Mouse (Mus musculus) MEL (cell line): ENCODE data around the gene Bsnd. TPM values are rescaled to one million over a fixed set of nuclear protein-coding genes. Genes with fewer than 3 reads are reported as not detected.

Experiments
- DNase-seq: peaks from one replicate; pipeline ENCODE4 v3.0.0; 2011; ENCODE audit warnings: low read depth, low spot score
- H3K27ac ChIP-seq: 2 replicates; pipeline ENCODE4 v1.5.1; 2012; ENCODE audit warnings: low read depth, mild to moderate bottlenecking, control low read depth, low read length, moderate library complexity; ENCODE audit not compliant: control insufficient read depth
- H3K27me3 ChIP-seq, 2 experiments: fragments of 150-350 bp in 1 of 2; sonication (generic) in 1 of 2; 2 replicates each; pipeline ENCODE4 v1.6.1; 2012; ENCODE audit warnings: low read length in 2 of 2, mild to moderate bottlenecking in 2 of 2, improper control_type of control experiment in 1 of 2, moderate library complexity in 1 of 2; ENCODE audit not compliant: insufficient read depth in 2 of 2, control insufficient read depth in 1 of 2
- H3K36me3 ChIP-seq, 2 experiments: 2 replicates each; pipeline ENCODE4 v1.6.1; 2012 to 2014; ENCODE audit warnings: low read length in 2 of 2, improper control_type of control experiment in 1 of 2, inconsistent platforms in 1 of 2, mild to moderate bottlenecking in 1 of 2; ENCODE audit not compliant: insufficient read depth in 2 of 2, control insufficient read depth in 1 of 2
- H3K4me1 ChIP-seq, 2 experiments: fragments of 150-350 bp in 1 of 2; sonication (generic) in 1 of 2; 2 replicates each; pipeline ENCODE4 v1.6.1; 2012; ENCODE audit warnings: low read length in 2 of 2, improper control_type of control experiment in 1 of 2, mild to moderate bottlenecking in 1 of 2; ENCODE audit not compliant: insufficient read depth in 2 of 2, control insufficient read depth in 1 of 2
- H3K4me3 ChIP-seq, 2 experiments: fragments of 150-350 bp in 1 of 2; sonication (generic) in 1 of 2; 2 replicates each; pipeline ENCODE4 v1.5.1; 2012; ENCODE audit warnings: low read depth in 2 of 2, low read length in 2 of 2, mild to moderate bottlenecking in 2 of 2, moderate library complexity in 2 of 2, control low read depth in 1 of 2, improper control_type of control experiment in 1 of 2; ENCODE audit not compliant: control insufficient read depth in 1 of 2, insufficient read depth in 1 of 2
- H3K79me2 ChIP-seq: 2 replicates; pipeline ENCODE4 v1.6.1; 2012; ENCODE audit warnings: mild to moderate bottlenecking, low read length, moderate library complexity; ENCODE audit not compliant: control insufficient read depth, poor library complexity, insufficient read depth
- H3K9ac ChIP-seq: 2 replicates; pipeline ENCODE4 v1.6.1; 2012; ENCODE audit warnings: low read depth, mild to moderate bottlenecking, control low read depth, low read length, moderate library complexity; ENCODE audit not compliant: control insufficient read depth, poor library complexity, severe bottlenecking
- H3K9me3 ChIP-seq: fragments of 150-350 bp; sonication (generic); replicated peaks from 2 replicates; pipeline ENCODE4 v1.6.1; 2012; ENCODE audit warnings: mild to moderate bottlenecking, low read length, improper control_type of control experiment, moderate library complexity; ENCODE audit not compliant: insufficient read depth
- CHD1 ChIP-seq: IDR thresholded peaks from 2 replicates; pipeline ENCODE4 v1.6.1; 2012; ENCODE audit warnings: low read depth, mild to moderate bottlenecking, inconsistent platforms, low read length, improper control_type of control experiment
- CHD2 ChIP-seq: IDR thresholded peaks from 2 replicates; pipeline ENCODE4 v1.6.1; 2011; ENCODE audit warnings: low read length, improper control_type of control experiment
- CTCF ChIP-seq, 3 experiments: IDR thresholded peaks in 2 of 3; conservative IDR thresholded peaks in 1 of 3; 2 replicates each; pipeline ENCODE4 v1.5.1; 2011 to 2012; ENCODE audit warnings: low read length in 3 of 3, low read depth in 2 of 3, mild to moderate bottlenecking in 2 of 3, improper control_type of control experiment in 1 of 3, inconsistent platforms in 1 of 3, mixed read lengths in 1 of 3, moderate library complexity in 1 of 3; ENCODE audit not compliant: control insufficient read depth in 1 of 3, insufficient read depth in 1 of 3, poor library complexity in 1 of 3, severe bottlenecking in 1 of 3
- EP300 ChIP-seq, 2 experiments: IDR thresholded peaks; 2 replicates each; pipeline ENCODE4 v1.6.1; 2011; ENCODE audit warnings: improper control_type of control experiment in 2 of 2, low read length in 2 of 2, low read depth in 1 of 2, mild to moderate bottlenecking in 1 of 2
- GABPA ChIP-seq: IDR thresholded peaks from 2 replicates; pipeline ENCODE4 v1.6.1; 2012; ENCODE audit warnings: low read depth, mild to moderate bottlenecking, inconsistent platforms, low read length, improper control_type of control experiment, moderate library complexity
- GATA1 ChIP-seq: IDR thresholded peaks from 2 replicates; pipeline ENCODE4 v1.6.1; 2011; ENCODE audit warnings: low read depth, low read length, improper control_type of control experiment
- HCFC1 ChIP-seq: IDR thresholded peaks from 2 replicates; pipeline ENCODE4 v1.6.1; 2012; ENCODE audit warnings: low read depth, mild to moderate bottlenecking, inconsistent platforms, low read length, improper control_type of control experiment, moderate library complexity
- JUND ChIP-seq: IDR thresholded peaks from 2 replicates; pipeline ENCODE4 v1.6.1; 2011; ENCODE audit warnings: low read depth, mild to moderate bottlenecking, improper control_type of control experiment, low read length
- KAT2A ChIP-seq: conservative IDR thresholded peaks from 2 replicates; pipeline ENCODE4 v1.6.1; 2012; ENCODE audit warnings: low read depth, low read length, improper control_type of control experiment, inconsistent platforms
- MAFK ChIP-seq: IDR thresholded peaks from 2 replicates; pipeline ENCODE4 v1.6.1; 2011; ENCODE audit warnings: low read depth, mild to moderate bottlenecking, low read length, improper control_type of control experiment, borderline replicate concordance
- MAX ChIP-seq: IDR thresholded peaks from 2 replicates; pipeline ENCODE4 v1.6.1; 2011; ENCODE audit warnings: low read length, improper control_type of control experiment
- NELFE ChIP-seq: IDR thresholded peaks from 2 replicates; pipeline ENCODE4 v1.6.1; 2011; ENCODE audit warnings: low read depth, low read length, improper control_type of control experiment
- RAD21 ChIP-seq: IDR thresholded peaks from 2 replicates; pipeline ENCODE4 v1.6.1; 2011; ENCODE audit warnings: mild to moderate bottlenecking, low read depth, low read length, improper control_type of control experiment
- SIN3A ChIP-seq: IDR thresholded peaks from 2 replicates; pipeline ENCODE4 v1.6.1; 2012; ENCODE audit warnings: low read length, improper control_type of control experiment, inconsistent platforms
- SMC3 ChIP-seq: IDR thresholded peaks from 2 replicates; pipeline ENCODE4 v1.6.1; 2011; ENCODE audit warnings: low read depth, low read length, improper control_type of control experiment
- TAL1 ChIP-seq: IDR thresholded peaks from 2 replicates; pipeline ENCODE4 v1.6.1; 2012; ENCODE audit warnings: mild to moderate bottlenecking, inconsistent platforms, low read length, moderate library complexity, mixed read lengths
- polyA plus RNA-seq, 2 experiments: library from polyadenylated mRNA; stranded (reverse) in 1 of 2; unstranded in 1 of 2; fragments of >175 nt in 1 of 2; fragments of >200 nt in 1 of 2; gene quantifications; 2 replicates each; pipeline versions ENCODE4 v1.2.1 to v1.2.4; 2012; ENCODE audit warnings: low replicate concordance in 2 of 2, low read depth in 1 of 2; ENCODE audit not compliant: insufficient read length in 2 of 2, insufficient read depth in 1 of 2, missing spikeins in 1 of 2
- total RNA-seq: library from RNA; depleted of rRNA; stranded (reverse); fragments of 300-350 nt; gene quantifications from 2 replicates; pipeline ENCODE4 v1.2.3, GENCODE M21; 2012

Gene Bsnd
- total and polyA plus RNA-seq, 3 experiments = 0.04 TPM; not detected in 2

GRCm38 (mm10) chr4:106539756-106540155 is 47.7 kb upstream of the Bsnd start:
- Histone ChIP-seq H3K4me1 (no peaks in the 10 kb centered on the region), H3K9me3 (no peaks in the 10 kb centered on the region), H3K27me3 (peaks cover 0 to 9% of the 10 kb centered on the region in 2 experiments; a peak in 3 of 4 replicates), H3K9ac (no peak overlapping the region), H3K27ac (no peak overlapping the region), H3K36me3 (no peaks in the 10 kb centered on the region), H3K79me2 (no peaks in the 10 kb centered on the region), H3K4me3 (no peak overlapping the region)
- DNase-seq = no peak
- TF ChIP-seq CHD2 = no peak

- Histone ChIP-seq H3K4me1 (peaks cover 0 to 10% of the 10 kb centered on the region in 2 experiments; a peak in 2 of 4 replicates), H3K27ac (no peak overlapping the region), H3K9ac (no peak overlapping the region), H3K9me3 (no peaks in the 10 kb centered on the region), H3K4me3 (no peak overlapping the region), H3K36me3 (no peaks in the 10 kb centered on the region; a peak in 1 of 4 replicates), H3K27me3 (0 out of 4 replicates have a peak, but pooled peaks cover 0 to 5% of the 10 kb centered on the region in 2 experiments), H3K79me2 (no peaks in the 10 kb centered on the region)
- DNase-seq = no peak
- TF ChIP-seq MAX (no peak), GATA1 (0 out of 2 replicates have a peak, but pooled peaks have one; percentile 7)
Measured at GRCm38 (mm10) chr4:106534256-106534655, 42.2 kb upstream of the Bsnd start.

- DNase-seq = peak; percentile 43
- Histone ChIP-seq H3K27me3 (0 out of 4 replicates have a peak, but pooled peaks cover 0 to 5% of the 10 kb centered on the region in 2 experiments), H3K9ac (no peak overlapping the region), H3K9me3 (no peaks in the 10 kb centered on the region), H3K36me3 (no peaks in the 10 kb centered on the region; a peak in 1 of 4 replicates), H3K4me3 (no peak overlapping the region), H3K79me2 (no peaks in the 10 kb centered on the region), H3K27ac (no peak overlapping the region), H3K4me1 (peaks cover 0 to 12% of the 10 kb centered on the region in 2 experiments; a peak in 2 of 4 replicates)
- 0 out of 2 replicates have a peak, but pooled peaks have one; percentile 11 for TF ChIP-seq GATA1
- TF ChIP-seq SMC3 = peak; percentile 30; the same call in 1 of the 2 replicates
- TF ChIP-seq MAFK = no peak
- TF ChIP-seq CTCF (IDR thresholded peaks at IDR 0.05 in 2 of 3, conservative IDR thresholded peaks at IDR 0.05 in 1 of 3; ENCODE audit: control insufficient read depth in 1 of 3, insufficient read depth in 1 of 3, low read depth in 2 of 3, low read length in 3 of 3, poor library complexity in 1 of 3, severe bottlenecking in 1 of 3) = peak in 2 of 3 experiments; percentile 42 to 43; a peak in 5 of 6 replicates
- no peak for TF ChIP-seq NELFE
Measured at GRCm38 (mm10) chr4:106533421-106534080, 41.5 kb upstream of the Bsnd start.

- Histone ChIP-seq H3K36me3 (no peaks in the 10 kb centered on the region; a peak in 1 of 4 replicates), H3K79me2 (no peaks in the 10 kb centered on the region), H3K9me3 (no peaks in the 10 kb centered on the region), H3K27me3 (0 out of 4 replicates have a peak, but pooled peaks cover 0 to 2% of the 10 kb centered on the region in 2 experiments), H3K27ac (no peak overlapping the region), H3K9ac (no peak overlapping the region), H3K4me1 (peaks cover 0 to 12% of the 10 kb centered on the region in 2 experiments; a peak in 2 of 4 replicates), H3K4me3 (no peak overlapping the region)
- TF ChIP-seq GATA1 (no peak), JUND (no peak), NELFE (no peak), KAT2A (no peak), CHD1 (no peak), SIN3A (no peak), SMC3 (no peak), TAL1 (no peak), GABPA (no peak), CTCF (IDR thresholded peaks at IDR 0.05 in 2 of 3, conservative IDR thresholded peaks at IDR 0.05 in 1 of 3; ENCODE audit: control insufficient read depth in 1 of 3, insufficient read depth in 1 of 3, low read depth in 2 of 3, low read length in 3 of 3, poor library complexity in 1 of 3, severe bottlenecking in 1 of 3) (no peak; a peak in 1 of 6 replicates), RAD21 (no peak), EP300 (IDR thresholded peaks at IDR 0.05; ENCODE audit: low read depth in 1 of 2, low read length in 2 of 2) (no peak), HCFC1 (no peak)
- DNase-seq = no peak
Measured at GRCm38 (mm10) chr4:106530113-106530482, 38.0 kb upstream of the Bsnd start.
